Mouse (Mus musculus): Measurements from ENCODE around the gene Cep44.

- TF ChIP-seq CTCF (IDR thresholded peaks at IDR 0.05; ENCODE audit: low read depth) = no peak
- peak; percentile 75 for TF ChIP-seq EP300 (IDR thresholded peaks at IDR 0.05; ENCODE audit: low read depth)
Measured at GRCm38 (mm10) chr8:56550558-56551360, at the start of gene Cep44, which contains the start of gene Fbxo8.
